Mouse (Mus musculus) left cerebral cortex, adult 6 months (tissue): ENCODE measurements around the gene Tmcc3. TPM values are rescaled to one million over a fixed set of nuclear protein-coding genes. Genes with fewer than 3 reads are reported as not detected.

Experiments
- long read RNA-seq, 2 experiments: library from polyadenylated mRNA; unstranded; transcript quantifications; one replicate each; pipeline ENCODE4 v2.0.0; 2019 to 2020
- polyA plus RNA-seq: library from polyadenylated mRNA; unstranded; fragments of <200 nt; fragmentation: Nextera tagmentation; gene quantifications from 2 replicates; pipeline ENCODE4 v1.2.3, GENCODE M21; 2021

Gene Tmcc3
- polyA plus RNA-seq = 11.2 and 14.2 TPM in 2 replicates
- long read RNA-seq, experiment 1, full-length matches to known transcripts = 56 of 93 reads
- long read RNA-seq, experiment 1, partial matches to known transcripts = 9 of 93 reads
- long read RNA-seq, experiment 1, other reads (novel, unspliced or antisense) = 28 of 93 reads
- long read RNA-seq, experiment 2, full-length matches to known transcripts = 4 of 27 reads
- long read RNA-seq, experiment 2, partial matches to known transcripts = 2 of 27 reads
- long read RNA-seq, experiment 2, other reads (novel, unspliced or antisense) = 21 of 27 reads

DNA sequence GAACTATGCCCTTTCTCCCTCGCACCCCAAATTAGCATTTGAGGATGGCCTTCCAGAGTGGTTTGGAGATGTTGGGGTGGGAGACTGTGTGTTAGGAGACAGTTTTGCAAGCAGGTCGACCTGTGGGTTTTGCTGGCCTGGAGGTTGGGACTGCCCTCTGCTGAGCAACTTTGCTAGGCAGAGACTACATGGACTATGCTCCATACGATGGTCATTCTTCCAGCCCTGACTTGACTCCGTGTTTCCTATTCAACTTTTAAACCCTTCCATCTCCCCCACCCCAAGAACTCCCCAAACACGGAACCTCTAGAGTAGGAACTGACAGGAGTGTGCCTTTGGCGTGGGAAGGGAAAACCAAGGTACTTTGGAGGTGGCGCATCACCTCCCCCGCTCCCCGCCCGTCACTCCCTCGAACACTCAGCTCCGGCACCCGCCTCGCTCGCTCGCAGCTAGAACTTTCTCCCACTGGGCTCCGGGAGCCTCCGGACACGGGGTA lies at the start of gene Tmcc3:
TSS of gene Tmcc3 (plus strand) at position 439 of the 496 bp plus-strand sequence.

DNA sequence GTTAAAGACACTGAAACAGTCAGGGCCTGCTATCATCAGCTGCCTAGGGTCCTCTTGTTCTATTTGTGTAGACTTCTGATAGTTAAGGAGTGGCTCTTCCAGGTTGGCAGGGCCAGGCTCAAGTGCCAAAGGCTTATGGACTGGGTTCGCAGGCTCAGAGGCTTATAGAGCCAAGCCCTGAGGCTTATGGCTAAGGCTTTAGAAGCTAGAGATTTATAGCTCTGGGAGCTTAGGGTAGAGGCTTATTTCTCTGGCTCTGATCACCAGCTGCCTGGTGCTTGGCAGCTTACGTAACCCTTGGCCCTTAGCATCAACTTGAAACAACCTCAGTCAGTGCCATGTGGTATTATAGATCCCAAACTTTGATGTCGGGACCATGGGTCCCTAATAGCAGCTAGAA lies 13.3 kb upstream of the Tmcc3 start, which contains the start of gene Gm4792:
TSS of gene Gm4792 (minus strand) at position 233 of the 400 bp plus-strand sequence.

Other genes with a start within 250 kb of the Tmcc3 start
- gene Nr2c1, start 163.9 kb upstream of the Tmcc3 start, polyA plus RNA-seq = 2.5 and 2.8 TPM in 2 replicates
- gene Ndufa12, start 113.2 kb upstream of the Tmcc3 start, polyA plus RNA-seq = 909 and 952 TPM in 2 replicates
- not detected in 2 replicates for gene Gm4792, start 13.2 kb upstream of the Tmcc3 start, polyA plus RNA-seq